Mouse (Mus musculus) forebrain, embryonic 16.5 days (tissue): Measurements from ENCODE around the gene Mvd. TPM values are rescaled to one million over a fixed set of nuclear protein-coding genes. Genes with fewer than 3 reads are reported as not detected.

ENCODE experiments used
- ATAC-seq: fragments of 200-750 bp; cut with Nextera tagmentation; 2 replicates; pipeline ENCODE4 v1.8.0; 2017; ENCODE audit warnings: mild to moderate bottlenecking, moderate library complexity
- H3K27ac ChIP-seq: fragments of 300-500 bp; sonication (generic); 2 replicates; pipeline ENCODE4 v1.5.1; 2014; ENCODE audit warnings: low read length, control low read depth
- H3K27me3 ChIP-seq: fragments of 300-500 bp; sonication (generic); replicated peaks from 2 replicates; pipeline ENCODE4 v1.6.1; 2014; ENCODE audit warnings: low read length; ENCODE audit not compliant: control insufficient read depth, insufficient read depth
- H3K36me3 ChIP-seq: fragments of 300-500 bp; sonication (generic); 2 replicates; pipeline ENCODE4 v1.6.1; 2014; ENCODE audit not compliant: control insufficient read depth, insufficient read depth
- H3K4me1 ChIP-seq: fragments of 300-500 bp; sonication (generic); replicated peaks from 2 replicates; pipeline ENCODE4 v1.6.1; 2014; ENCODE audit warnings: low read length; ENCODE audit not compliant: control insufficient read depth, insufficient read depth
- H3K4me2 ChIP-seq: fragments of 300-500 bp; sonication (generic); 2 replicates; pipeline ENCODE4 v1.6.1; 2014; ENCODE audit warnings: mild to moderate bottlenecking, low read length, control low read depth
- H3K4me3 ChIP-seq: fragments of 300-500 bp; sonication (generic); replicated peaks from 2 replicates; pipeline ENCODE4 v1.5.1; 2014; ENCODE audit warnings: mild to moderate bottlenecking, low read length, control low read depth
- H3K9ac ChIP-seq: fragments of 300-500 bp; sonication (generic); replicated peaks from 2 replicates; pipeline ENCODE4 v1.6.1; 2014; ENCODE audit warnings: low read depth, low read length, control low read depth
- H3K9me3 ChIP-seq: fragments of 300-500 bp; sonication (generic); 2 replicates; pipeline ENCODE4 v1.6.1; 2016; ENCODE audit warnings: low read length; ENCODE audit not compliant: control insufficient read depth
- WGBS: fragments of 180-500 bp; shearing (Covaris S2); extraction: QIAGEN DNeasy Blood & Tissue Kit; methylation state at CpG from one replicate; pipeline ENCODE4 v1.1.7; 2014; 5-methylcytosine and 5-hydroxymethylcytosine counted together
- polyA plus RNA-seq: library from polyadenylated mRNA; unstranded; fragments of >200 nt; fragmentation: Nextera tagmentation; extraction: Ambion mirVana; gene quantifications from 2 replicates; pipeline ENCODE4 v1.2.1, GENCODE M21; 2015

Gene Mvd
- polyA plus RNA-seq, 1 experiment from 2014 or later = 60.0 TPM

DNA sequence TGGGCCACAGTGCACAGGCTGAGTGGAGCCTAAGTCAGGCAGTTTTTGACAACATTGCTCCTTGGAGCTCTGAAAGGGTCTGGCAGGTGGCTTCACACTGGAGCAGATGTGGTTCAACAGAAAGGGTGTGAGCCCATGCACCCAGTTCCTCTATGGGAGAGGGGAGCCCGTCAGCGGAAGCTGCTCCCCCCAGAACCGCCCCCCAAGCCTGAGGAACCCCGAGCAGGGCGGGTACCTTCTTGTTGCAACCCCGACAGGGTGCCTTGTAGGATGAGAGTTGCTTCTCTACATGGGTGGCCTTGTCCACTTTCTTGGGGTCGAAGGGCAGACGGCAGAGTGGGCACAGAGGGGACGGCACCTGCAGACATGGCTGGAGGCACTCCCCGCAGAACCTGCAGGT, 26.7 kb upstream of the Mvd start:
- Histone ChIP-seq H3K4me1 (peaks cover 9% of the 10 kb centered on the region), H3K4me3 (no peak overlapping the region), H3K9me3 (no peaks in the 10 kb centered on the region), H3K36me3 (peaks cover 5% of the 10 kb centered on the region; the same call in 1 of the 2 replicates), H3K27me3 (no peaks in the 10 kb centered on the region), H3K27ac (no peak overlapping the region), H3K4me2 (no peak overlapping the region), H3K9ac (no peak overlapping the region)
- WGBS = 88% methylated on average over 10 of the region's 10 CpGs
- ATAC-seq = no peak

DNA sequence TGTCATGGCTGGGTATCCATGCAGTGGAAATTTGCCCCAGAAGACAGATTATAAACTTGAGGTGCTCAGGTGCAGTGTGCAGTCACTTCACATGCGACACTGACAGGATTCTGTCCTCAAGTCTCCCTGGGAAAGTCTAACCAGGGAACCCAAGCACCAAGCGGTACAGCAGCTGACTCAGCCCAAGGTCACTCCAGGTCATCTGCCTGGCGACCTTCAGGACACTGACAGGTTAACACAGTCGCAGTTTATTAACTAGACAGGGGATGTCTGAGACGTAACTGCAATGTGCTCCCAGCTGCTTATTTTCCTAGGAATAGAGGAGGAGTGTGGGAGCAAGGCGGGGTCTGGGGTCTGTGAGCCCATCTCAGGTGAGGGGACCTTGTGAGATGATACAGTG, 26.2 kb upstream of the Mvd start:
- 85% methylated on average over 6 of the region's 6 CpGs for WGBS
- H3K36me3 ChIP-seq = peaks cover 5% of the 10 kb centered on the region; the same call in 1 of the 2 replicates

DNA sequence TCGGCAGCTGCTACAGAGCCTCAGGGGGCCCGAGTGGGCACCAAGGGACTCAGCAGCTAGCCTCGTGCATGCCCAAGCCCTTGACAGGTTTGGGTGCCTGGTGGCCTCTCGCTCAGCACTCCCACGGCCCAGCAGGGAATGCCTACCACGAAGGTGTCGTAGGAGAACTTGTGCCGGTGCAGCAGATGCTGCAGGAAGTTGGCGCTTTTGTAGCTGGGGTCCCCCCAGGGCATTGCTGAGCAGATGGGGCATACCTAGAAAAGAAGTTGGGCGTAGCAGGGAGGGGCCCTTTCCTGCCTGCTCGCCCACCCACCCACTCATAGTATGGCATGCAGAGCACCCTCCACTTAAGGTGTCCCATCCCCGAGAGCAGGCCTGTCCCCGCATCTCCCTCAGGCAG, 24.6 kb upstream of the Mvd start:
- Histone ChIP-seq H3K27ac (no peak overlapping the region), H3K9ac (no peak overlapping the region), H3K4me3 (no peak overlapping the region), H3K4me1 (no peaks in the 10 kb centered on the region), H3K4me2 (no peak overlapping the region), H3K27me3 (no peaks in the 10 kb centered on the region), H3K9me3 (no peaks in the 10 kb centered on the region), H3K36me3 (peaks cover 5% of the 10 kb centered on the region; the same call in 1 of the 2 replicates)
- no peak for ATAC-seq
- WGBS = 92% methylated on average over 13 of the region's 13 CpGs

More for the DNA sequence above, 26.2 kb upstream of the Mvd start:
- peaks cover 3% of the 10 kb centered on the region for H3K4me1 ChIP-seq
- H3K27me3 ChIP-seq = no peaks in the 10 kb centered on the region
- H3K9me3 ChIP-seq = no peaks in the 10 kb centered on the region
- ATAC-seq = no peak
- no peak overlapping the region for H3K4me3 ChIP-seq
- no peak overlapping the region for H3K9ac ChIP-seq
- H3K27ac ChIP-seq = no peak overlapping the region
- no peak overlapping the region for H3K4me2 ChIP-seq

DNA sequence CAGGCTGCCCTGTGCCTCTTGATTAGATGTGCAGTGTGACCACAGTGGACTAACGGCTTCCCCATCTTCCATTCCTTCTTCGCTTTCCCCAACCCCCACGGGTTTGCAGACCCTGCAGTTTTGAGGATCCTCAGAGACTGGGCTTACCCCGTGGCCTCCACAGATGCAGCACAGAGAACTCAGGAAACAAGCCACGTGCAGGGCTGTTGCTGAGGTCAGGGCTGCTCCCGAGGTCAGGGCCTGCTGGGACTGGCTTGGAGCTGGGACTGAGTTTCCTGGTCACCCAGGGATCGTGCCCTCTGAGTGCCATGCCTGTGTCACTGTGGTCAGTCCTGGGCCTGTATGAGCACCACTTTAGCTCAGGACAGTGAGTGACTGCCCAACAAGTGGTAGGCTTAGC, 21.8 kb upstream of the Mvd start:
- Histone ChIP-seq H3K4me2 (no peak overlapping the region), H3K9me3 (no peaks in the 10 kb centered on the region), H3K27ac (no peak overlapping the region), H3K27me3 (peaks cover 28% of the 10 kb centered on the region), H3K9ac (no peak overlapping the region), H3K4me1 (peaks cover 7% of the 10 kb centered on the region), H3K36me3 (peaks cover 5% of the 10 kb centered on the region; the same call in 1 of the 2 replicates), H3K4me3 (no peak overlapping the region)
- no peak for ATAC-seq
- 81% methylated on average over 7 of the region's 7 CpGs for WGBS

DNA sequence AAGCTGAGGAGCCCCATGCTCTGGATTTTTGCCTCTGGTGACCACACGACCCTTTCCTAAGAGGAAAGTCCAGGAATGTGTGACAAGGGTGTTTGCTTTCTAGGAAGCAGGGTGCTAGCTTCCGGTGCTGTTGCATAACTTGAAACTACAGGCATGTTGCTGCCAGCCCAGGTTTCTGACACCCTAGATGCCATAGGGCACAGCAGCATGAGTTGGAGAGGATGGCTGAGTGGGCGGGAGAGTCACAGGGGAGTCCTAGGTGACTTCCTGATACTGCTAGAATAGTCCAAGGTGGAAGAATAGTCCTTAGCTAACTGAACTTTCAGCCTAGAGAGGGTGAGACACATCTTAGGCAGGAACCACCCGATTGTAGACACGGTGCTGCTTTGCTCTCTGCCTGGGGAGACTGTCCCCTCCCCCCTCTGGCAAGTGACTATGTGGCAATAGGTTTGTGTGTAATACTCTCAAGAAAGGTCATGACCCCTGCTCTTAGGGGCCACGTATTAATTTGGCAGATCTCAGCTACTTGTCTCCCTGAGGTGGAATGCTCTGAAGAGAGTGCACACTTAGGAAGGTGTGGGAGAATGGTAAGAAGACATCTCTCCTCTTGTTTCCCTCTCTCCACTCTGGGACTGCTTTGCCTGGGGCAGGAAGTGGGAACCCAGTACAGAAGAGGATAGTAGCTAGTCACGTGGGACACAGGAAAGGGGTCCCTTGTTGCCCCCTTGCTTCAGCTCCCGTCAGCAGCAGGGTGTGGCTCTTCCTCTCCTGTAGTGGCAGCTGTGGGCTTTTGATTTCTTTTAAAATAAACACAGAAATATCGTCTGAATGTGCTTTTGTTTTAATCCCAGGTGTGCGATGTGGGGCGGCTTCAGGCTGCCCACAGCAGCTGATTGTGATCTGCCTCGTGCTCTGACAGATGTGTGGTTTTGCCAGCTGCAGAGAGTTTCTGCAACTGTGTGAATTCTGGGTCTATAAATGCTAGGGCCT, 20.7 kb upstream of the Mvd start:
- WGBS = 68% methylated on average over 12 of the region's 12 CpGs
- Histone ChIP-seq H3K4me3 (no peak overlapping the region), H3K9me3 (no peaks in the 10 kb centered on the region), H3K27ac (no peak overlapping the region), H3K36me3 (peaks cover 5% of the 10 kb centered on the region; the same call in 1 of the 2 replicates), H3K9ac (no peak overlapping the region), H3K27me3 (peaks cover 35% of the 10 kb centered on the region), H3K4me1 (peaks cover 7% of the 10 kb centered on the region), H3K4me2 (no peak overlapping the region)
- no peak for ATAC-seq

DNA sequence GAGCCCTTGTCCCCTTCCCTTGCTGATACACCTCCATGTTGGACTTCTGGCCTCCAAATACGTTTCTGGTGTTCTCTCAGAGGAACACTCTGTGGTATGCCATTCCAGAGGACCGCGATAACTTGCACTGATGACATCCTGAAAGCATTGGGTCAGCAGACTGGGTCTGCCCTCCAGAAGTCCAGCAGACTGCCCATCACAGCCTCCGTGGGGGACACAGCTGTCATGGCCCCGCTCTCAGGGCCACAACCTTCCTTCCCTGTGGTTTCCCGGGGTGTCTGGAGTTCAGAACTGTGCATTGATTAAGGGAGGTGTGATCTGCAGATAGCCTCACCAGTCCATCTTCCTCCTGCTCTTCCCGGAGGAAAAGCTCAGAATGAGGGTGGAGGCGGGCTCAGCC, 19.3 kb upstream of the Mvd start:
- ATAC-seq = no peak
- WGBS = 72% methylated on average over 8 of the region's 8 CpGs
- no peak overlapping the region for H3K4me3 ChIP-seq
- H3K4me2 ChIP-seq = no peak overlapping the region
- no peak overlapping the region for H3K27ac ChIP-seq
- peaks cover 39% of the 10 kb centered on the region for H3K27me3 ChIP-seq
- no peaks in the 10 kb centered on the region for H3K9me3 ChIP-seq
- peaks cover 5% of the 10 kb centered on the region; the same call in 1 of the 2 replicates for H3K36me3 ChIP-seq
- H3K4me1 ChIP-seq = peaks cover 7% of the 10 kb centered on the region
- H3K9ac ChIP-seq = no peak overlapping the region

DNA sequence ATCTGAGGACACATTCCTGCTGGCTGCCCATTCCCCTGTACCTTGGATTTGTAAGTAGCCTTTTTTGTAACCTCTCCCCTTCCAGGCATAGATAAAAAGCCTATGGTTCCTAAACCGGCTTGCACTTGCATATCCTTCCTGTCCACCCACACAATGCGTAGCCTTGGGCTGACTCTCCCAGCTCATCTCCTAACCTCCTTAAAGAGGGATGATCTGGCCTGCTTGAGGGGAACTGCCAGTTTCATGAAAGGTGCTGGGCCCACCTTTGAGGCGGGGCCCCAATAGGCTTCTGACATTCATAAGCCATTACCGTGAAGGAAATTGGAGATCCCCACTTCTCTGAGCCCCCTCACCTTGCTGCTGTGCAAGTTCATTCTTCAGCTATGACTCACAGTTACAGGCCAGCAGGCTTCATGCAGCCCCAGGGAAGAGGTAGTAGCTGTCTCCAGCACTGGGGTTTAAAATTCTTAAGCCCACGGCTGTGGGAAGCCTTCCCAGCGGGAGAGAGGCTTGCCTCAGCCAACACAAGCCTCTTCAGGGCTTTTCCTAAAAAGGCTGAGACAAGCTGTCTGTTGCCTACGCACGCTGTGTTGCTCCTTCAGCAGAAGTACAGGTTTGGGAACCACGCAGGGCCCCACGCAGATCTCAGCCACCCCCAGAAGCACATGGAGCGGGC, 18.4 kb upstream of the Mvd start:
- H3K4me1 ChIP-seq = peaks cover 7% of the 10 kb centered on the region
- H3K4me3 ChIP-seq = no peak overlapping the region
- no peak overlapping the region for H3K27ac ChIP-seq
- H3K4me2 ChIP-seq = no peak overlapping the region
- H3K9me3 ChIP-seq = no peaks in the 10 kb centered on the region
- no peak for ATAC-seq
- 0 out of 2 replicates have a peak, but pooled peaks cover 3% of the 10 kb centered on the region for H3K36me3 ChIP-seq
- WGBS = 58% methylated on average over 11 of the region's 11 CpGs
- peaks cover 43% of the 10 kb centered on the region for H3K27me3 ChIP-seq
- H3K9ac ChIP-seq = no peak overlapping the region

DNA sequence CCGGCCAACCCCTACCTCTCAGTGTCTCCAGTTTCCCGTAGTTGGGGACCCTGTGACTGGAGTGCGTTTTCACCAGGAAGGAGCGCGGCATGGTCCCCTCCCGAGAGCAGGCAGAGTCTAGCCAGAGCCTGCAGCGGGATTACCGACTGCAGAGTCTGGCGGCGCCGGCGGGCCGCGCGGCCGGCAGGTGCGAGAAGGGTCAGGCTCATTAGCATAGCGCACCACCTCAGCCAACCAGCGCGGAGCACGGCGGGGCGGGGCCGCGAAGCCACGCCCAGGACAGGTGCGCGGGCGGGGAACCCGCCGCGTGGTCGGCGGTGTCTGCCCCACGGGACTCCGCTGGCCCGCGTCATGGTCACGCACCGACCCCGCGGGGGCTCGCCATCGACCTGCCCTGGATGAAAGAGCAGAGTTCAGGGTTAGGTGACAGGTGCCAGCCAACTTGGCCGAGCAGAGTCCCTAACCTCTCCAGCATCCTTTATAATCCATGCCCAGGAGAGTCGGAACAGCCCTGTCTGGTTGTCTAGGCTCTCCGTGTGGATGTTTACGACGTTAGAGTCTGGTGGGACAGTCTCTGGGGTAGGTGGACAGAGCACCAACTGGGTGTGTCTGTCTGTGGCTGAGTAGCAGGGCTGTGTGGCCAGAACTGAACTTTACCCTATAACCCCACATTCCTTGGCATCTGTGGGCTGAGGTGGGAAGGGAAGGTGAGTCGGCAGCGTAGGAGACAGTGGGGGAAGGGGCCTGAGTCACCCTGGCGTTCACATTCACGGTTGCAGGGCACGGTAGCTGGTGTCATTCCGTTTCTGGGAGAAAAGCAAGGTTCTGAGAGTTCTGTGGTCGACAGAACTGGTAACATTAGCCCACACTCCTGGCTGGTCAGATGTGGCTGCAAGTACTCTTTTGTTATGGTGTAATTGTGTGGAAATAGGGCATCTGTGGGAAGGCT, 17.6 kb upstream of the Mvd start, which contains the start of gene Snai3:
Gene Snai3 (minus strand): TSS at position 210 of the 949 bp plus-strand sequence.
- Histone ChIP-seq H3K4me2 (peak within 1 kb of the TSS; percentile 66), H3K4me1 (peaks cover 7% of the 10 kb centered on the region), H3K27me3 (peaks cover 48% of the 10 kb centered on the region), H3K27ac (no peak within 1 kb of the TSS), H3K9ac (no peak within 1 kb of the TSS), H3K4me3 (peak within 1 kb of the TSS; percentile 35), H3K9me3 (no peaks in the 10 kb centered on the region), H3K36me3 (0 out of 2 replicates have a peak, but pooled peaks cover 3% of the 10 kb centered on the region)
- WGBS = 2% methylated on average over 56 of the region's 56 CpGs
- ATAC-seq = no peak
